Mouse (Mus musculus): ENCODE measurements around the gene Tesmin. TPM values are rescaled to one million over a fixed set of nuclear protein-coding genes. Genes with fewer than 3 reads are reported as not detected.

Tesmin gene
- polyA plus RNA-seq, 1 experiment: not detected

GRCm38 (mm10) chr19:3401504-3401903 lies 12.8 kb downstream of the Tesmin start:
- 45% methylated on average over 7 of the region's 7 CpGs for whole genome bisulfite sequencing
- TF ChIP-seq CTCF (IDR thresholded peaks at IDR 0.05; ENCODE audit: control insufficient read depth, insufficient read depth, low read length): no peak
- TF ChIP-seq POLR2A (IDR thresholded peaks at IDR 0.05; ENCODE audit: borderline replicate concordance, control insufficient read depth, low read depth, low read length): no peak
- H3K27ac ChIP-seq (ENCODE audit: control insufficient read depth, insufficient read depth, low read depth, low read length, poor library complexity): peak overlapping the region; percentile 30; the same call in 1 of the 2 replicates

GRCm38 (mm10) chr19:3401943-3402342 lies 13.3 kb downstream of the Tesmin start:
- TF ChIP-seq CTCF (IDR thresholded peaks at IDR 0.05; ENCODE audit: control insufficient read depth, insufficient read depth, low read length): no peak
- no peak for TF ChIP-seq POLR2A (IDR thresholded peaks at IDR 0.05; ENCODE audit: borderline replicate concordance, control insufficient read depth, low read depth, low read length)

More at GRCm38 (mm10) chr19:3401504-3401903, 12.8 kb downstream of the Tesmin start:
- H3K4me3 ChIP-seq (replicated peaks; ENCODE audit: control insufficient read depth, low read depth, low read length): no peak overlapping the region
- peaks cover 19% of the 10 kb centered on the region; the same call in 1 of the 2 replicates for H3K4me1 ChIP-seq (ENCODE audit: control insufficient read depth, insufficient read depth, low read length)

GRCm38 (mm10) chr19:3402390-3402789 lies 13.7 kb downstream of the Tesmin start:
- WGBS: 63% methylated on average over 6 of the region's 6 CpGs
- Histone ChIP-seq H3K4me1 (ENCODE audit: control insufficient read depth, insufficient read depth, low read length) (peaks cover 19% of the 10 kb centered on the region; the same call in 1 of the 2 replicates), H3K4me3 (replicated peaks; ENCODE audit: control insufficient read depth, low read depth, low read length) (no peak overlapping the region), H3K27ac (ENCODE audit: control insufficient read depth, insufficient read depth, low read depth, low read length, poor library complexity) (no peak overlapping the region)
- TF ChIP-seq POLR2A (IDR thresholded peaks at IDR 0.05; ENCODE audit: borderline replicate concordance, control insufficient read depth, low read depth, low read length) (no peak), CTCF (IDR thresholded peaks at IDR 0.05; ENCODE audit: control insufficient read depth, insufficient read depth, low read length) (no peak)

More at GRCm38 (mm10) chr19:3401943-3402342, 13.3 kb downstream of the Tesmin start:
- WGBS: 32% methylated on average over 7 of the region's 7 CpGs
- Histone ChIP-seq H3K4me3 (replicated peaks; ENCODE audit: control insufficient read depth, low read depth, low read length) (no peak overlapping the region), H3K4me1 (ENCODE audit: control insufficient read depth, insufficient read depth, low read length) (peaks cover 19% of the 10 kb centered on the region; the same call in 1 of the 2 replicates), H3K27ac (ENCODE audit: control insufficient read depth, insufficient read depth, low read depth, low read length, poor library complexity) (no peak overlapping the region)

GRCm38 (mm10) chr19:3404030-3404429 lies 15.4 kb downstream of the Tesmin start:
- no peak overlapping the region for H3K4me3 ChIP-seq (replicated peaks; ENCODE audit: control insufficient read depth, low read depth, low read length)
- 43% methylated on average over 7 of the region's 7 CpGs for WGBS
- TF ChIP-seq CTCF (IDR thresholded peaks at IDR 0.05; ENCODE audit: control insufficient read depth, insufficient read depth, low read length): no peak
- TF ChIP-seq POLR2A (IDR thresholded peaks at IDR 0.05; ENCODE audit: borderline replicate concordance, control insufficient read depth, low read depth, low read length): no peak
- peaks cover 19% of the 10 kb centered on the region; the same call in 1 of the 2 replicates for H3K4me1 ChIP-seq (ENCODE audit: control insufficient read depth, insufficient read depth, low read length)
- peak overlapping the region; percentile 28; the same call in 1 of the 2 replicates for H3K27ac ChIP-seq (ENCODE audit: control insufficient read depth, insufficient read depth, low read depth, low read length, poor library complexity)

- Histone ChIP-seq H3K4me1 (ENCODE audit: control insufficient read depth, insufficient read depth, low read length) (peaks cover 17% of the 10 kb centered on the region; the same call in 1 of the 2 replicates), H3K27ac (ENCODE audit: control insufficient read depth, insufficient read depth, low read depth, low read length, poor library complexity) (no peak overlapping the region), H3K4me3 (replicated peaks; ENCODE audit: control insufficient read depth, low read depth, low read length) (no peak overlapping the region)
- no peak for TF ChIP-seq POLR2A (IDR thresholded peaks at IDR 0.05; ENCODE audit: borderline replicate concordance, control insufficient read depth, low read depth, low read length)
- TF ChIP-seq CTCF (IDR thresholded peaks at IDR 0.05; ENCODE audit: control insufficient read depth, insufficient read depth, low read length): no peak
- 62% methylated on average over 1 of the region's 1 CpGs for WGBS
These were observed 17.0 kb downstream of the Tesmin start for GRCm38 (mm10) chr19:3405531-3406281.

- H3K4me3 ChIP-seq (replicated peaks; ENCODE audit: control insufficient read depth, low read depth, low read length): no peak within 1 kb of the TSS
- WGBS: 2% methylated on average over 37 of the region's 37 CpGs
- H3K27ac ChIP-seq (ENCODE audit: control insufficient read depth, insufficient read depth, low read depth, low read length, poor library complexity): no peak within 1 kb of the TSS
- TF ChIP-seq CTCF (IDR thresholded peaks at IDR 0.05; ENCODE audit: control insufficient read depth, insufficient read depth, low read length): no peak
- 0 out of 2 replicates have a peak, but pooled peaks have one; percentile 6 for TF ChIP-seq POLR2A (IDR thresholded peaks at IDR 0.05; ENCODE audit: borderline replicate concordance, control insufficient read depth, low read depth, low read length)
- H3K4me1 ChIP-seq (ENCODE audit: control insufficient read depth, insufficient read depth, low read length): no peaks in the 10 kb centered on the region
These were observed 25.6 kb downstream of the Tesmin start, which contains the start of gene Gal for GRCm38 (mm10) chr19:3414268-3414733. Gal (minus strand) TSS chr19:3414544.

GRCm38 (mm10) chr19:3419251-3419650 lies 30.6 kb downstream of the Tesmin start:
- TF ChIP-seq CTCF (IDR thresholded peaks at IDR 0.05; ENCODE audit: control insufficient read depth, insufficient read depth, low read length): no peak
- no peak for TF ChIP-seq POLR2A (IDR thresholded peaks at IDR 0.05; ENCODE audit: borderline replicate concordance, control insufficient read depth, low read depth, low read length)
- no peak overlapping the region for H3K4me3 ChIP-seq (replicated peaks; ENCODE audit: control insufficient read depth, low read depth, low read length)
- 52% methylated on average over 5 of the region's 5 CpGs for WGBS
- no peak overlapping the region for H3K27ac ChIP-seq (ENCODE audit: control insufficient read depth, insufficient read depth, low read depth, low read length, poor library complexity)
- H3K4me1 ChIP-seq (ENCODE audit: control insufficient read depth, insufficient read depth, low read length): peaks cover 2% of the 10 kb centered on the region; the same call in 1 of the 2 replicates

- TF ChIP-seq POLR2A (IDR thresholded peaks at IDR 0.05; ENCODE audit: borderline replicate concordance, control insufficient read depth, low read depth, low read length) (no peak), CTCF (IDR thresholded peaks at IDR 0.05; ENCODE audit: control insufficient read depth, insufficient read depth, low read length) (no peak)
- Histone ChIP-seq H3K4me1 (ENCODE audit: control insufficient read depth, insufficient read depth, low read length) (peaks cover 4% of the 10 kb centered on the region; the same call in 1 of the 2 replicates), H3K27ac (ENCODE audit: control insufficient read depth, insufficient read depth, low read depth, low read length, poor library complexity) (peak overlapping the region; percentile 87), H3K4me3 (replicated peaks; ENCODE audit: control insufficient read depth, low read depth, low read length) (no peak overlapping the region)
- WGBS: 78% methylated on average over 6 of the region's 6 CpGs
These were observed 33.8 kb downstream of the Tesmin start for GRCm38 (mm10) chr19:3422488-3422887.

All from bone marrow, adult 2 months (tissue).